Mouse (Mus musculus): ENCODE measurements around the gene Pfkfb2. TPM values are rescaled to one million over a fixed set of nuclear protein-coding genes. Genes with fewer than 3 reads are reported as not detected.

The Pfkfb2 gene
- polyA plus RNA-seq (2016; fragmentation: Nextera tagmentation; extraction: Ambion mirVana), result 8.4 and 9.0 TPM in 2 replicates

- Histone ChIP-seq H3K27ac (ENCODE audit: poor library complexity, severe bottlenecking) (no peak within 1 kb of the TSS), H3K9ac (no peak within 1 kb of the TSS), H3K27me3 (replicated peaks) (no peaks in the 10 kb centered on the region), H3K4me1 (replicated peaks) (peaks cover 13% of the 10 kb centered on the region), H3K36me3 (no peaks in the 10 kb centered on the region), H3K9me3 (replicated peaks) (no peaks in the 10 kb centered on the region), H3K4me3 (no peak within 1 kb of the TSS), H3K4me2 (no peak within 1 kb of the TSS)
- no peak for ATAC-seq (ENCODE audit: insufficient number of reproducible peaks, low FRiP score)
- 74% methylated on average over 2 of the region's 2 CpGs for WGBS
These were observed at the start of gene Pfkfb2 for GRCm38 (mm10) chr1:130729153-130729552. Gene Pfkfb2, minus strand, starts transcription at chr1:130729253.

GRCm38 (mm10) chr1:130776645-130777044, 47.6 kb upstream of the Pfkfb2 start:
- ATAC-seq (ENCODE audit: insufficient number of reproducible peaks, low FRiP score), result no peak
- Histone ChIP-seq H3K9me3 (replicated peaks) (no peaks in the 10 kb centered on the region), H3K36me3 (no peaks in the 10 kb centered on the region), H3K4me2 (no peak overlapping the region), H3K27ac (ENCODE audit: poor library complexity, severe bottlenecking) (no peak overlapping the region), H3K4me3 (no peak overlapping the region), H3K4me1 (replicated peaks) (no peaks in the 10 kb centered on the region), H3K9ac (no peak overlapping the region), H3K27me3 (replicated peaks) (no peaks in the 10 kb centered on the region)
- WGBS, result 50% methylated on average over 1 of the region's 1 CpGs

DNA sequence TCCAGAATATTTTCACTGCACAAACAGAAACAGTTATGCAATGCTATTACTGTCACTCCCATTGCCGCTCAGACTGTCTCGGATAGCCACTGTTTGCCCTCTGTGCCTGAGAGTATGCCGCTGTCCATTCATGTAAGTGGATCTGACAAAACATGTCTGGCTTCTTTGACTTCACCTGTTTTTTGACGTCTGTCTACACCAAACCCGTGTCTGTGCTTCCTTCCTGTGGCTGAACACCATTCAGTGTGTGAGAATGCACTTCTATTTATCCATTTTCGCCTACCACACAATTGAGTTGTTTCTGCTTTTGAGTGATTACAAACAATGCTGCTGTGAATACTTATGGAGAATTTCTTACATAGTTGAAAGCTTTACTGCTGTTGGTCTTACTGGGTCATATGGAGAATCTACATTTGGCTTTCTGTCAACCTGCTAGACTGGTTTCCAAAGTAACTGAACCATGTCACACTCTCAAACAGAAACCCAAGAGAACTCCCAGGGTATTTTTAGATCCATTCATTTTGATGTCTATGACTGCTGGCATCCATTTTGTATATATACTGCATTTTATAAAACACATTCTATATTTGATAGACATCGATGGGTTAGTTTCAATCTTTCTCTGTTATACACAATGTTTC, 46.8 kb upstream of the Pfkfb2 start:
- Histone ChIP-seq H3K27ac (ENCODE audit: poor library complexity, severe bottlenecking) (no peak overlapping the region), H3K4me3 (no peak overlapping the region), H3K9ac (no peak overlapping the region), H3K9me3 (replicated peaks) (no peaks in the 10 kb centered on the region), H3K4me2 (no peak overlapping the region), H3K4me1 (replicated peaks) (no peaks in the 10 kb centered on the region), H3K27me3 (replicated peaks) (no peaks in the 10 kb centered on the region), H3K36me3 (no peaks in the 10 kb centered on the region)
- ATAC-seq (ENCODE audit: insufficient number of reproducible peaks, low FRiP score), result no peak
- WGBS, result 65% methylated on average over 7 of the region's 7 CpGs

GRCm38 (mm10) chr1:130775234-130775633, 46.2 kb upstream of the Pfkfb2 start:
- no peaks in the 10 kb centered on the region for H3K27me3 ChIP-seq (replicated peaks)
- H3K27ac ChIP-seq (ENCODE audit: poor library complexity, severe bottlenecking), result no peak overlapping the region
- no peak overlapping the region for H3K9ac ChIP-seq
- H3K4me2 ChIP-seq, result no peak overlapping the region
- H3K9me3 ChIP-seq (replicated peaks), result no peaks in the 10 kb centered on the region
- no peak overlapping the region for H3K4me3 ChIP-seq
- no peak for ATAC-seq (ENCODE audit: insufficient number of reproducible peaks, low FRiP score)
- no peaks in the 10 kb centered on the region for H3K36me3 ChIP-seq
- no peaks in the 10 kb centered on the region for H3K4me1 ChIP-seq (replicated peaks)
- WGBS, result 79% methylated on average over 2 of the region's 2 CpGs

GRCm38 (mm10) chr1:130770981-130771494, 42.0 kb upstream of the Pfkfb2 start:
- no peak overlapping the region for H3K27ac ChIP-seq (ENCODE audit: poor library complexity, severe bottlenecking)
- WGBS, result 70% methylated on average over 3 of the region's 3 CpGs

GRCm38 (mm10) chr1:130770487-130770886, 41.4 kb upstream of the Pfkfb2 start:
- 74% methylated on average over 4 of the region's 4 CpGs for WGBS
- no peak overlapping the region for H3K4me3 ChIP-seq
- no peaks in the 10 kb centered on the region for H3K36me3 ChIP-seq
- H3K9me3 ChIP-seq (replicated peaks), result no peaks in the 10 kb centered on the region
- no peak overlapping the region for H3K27ac ChIP-seq (ENCODE audit: poor library complexity, severe bottlenecking)
- no peaks in the 10 kb centered on the region for H3K4me1 ChIP-seq (replicated peaks)
- no peak overlapping the region for H3K9ac ChIP-seq
- 0 out of 2 replicates have a peak, but pooled peaks cover 2% of the 10 kb centered on the region for H3K27me3 ChIP-seq (replicated peaks)
- ATAC-seq (ENCODE audit: insufficient number of reproducible peaks, low FRiP score), result no peak
- H3K4me2 ChIP-seq, result no peak overlapping the region

More at GRCm38 (mm10) chr1:130770981-130771494, 42.0 kb upstream of the Pfkfb2 start:
- Histone ChIP-seq H3K4me1 (replicated peaks) (no peaks in the 10 kb centered on the region), H3K4me2 (no peak overlapping the region), H3K36me3 (no peaks in the 10 kb centered on the region), H3K4me3 (no peak overlapping the region), H3K9me3 (replicated peaks) (no peaks in the 10 kb centered on the region), H3K9ac (no peak overlapping the region), H3K27me3 (replicated peaks) (0 out of 2 replicates have a peak, but pooled peaks cover 2% of the 10 kb centered on the region)
- no peak for ATAC-seq (ENCODE audit: insufficient number of reproducible peaks, low FRiP score)

GRCm38 (mm10) chr1:130769925-130770324, 40.9 kb upstream of the Pfkfb2 start:
- Histone ChIP-seq H3K36me3 (no peaks in the 10 kb centered on the region), H3K9me3 (replicated peaks) (no peaks in the 10 kb centered on the region), H3K27ac (ENCODE audit: poor library complexity, severe bottlenecking) (no peak overlapping the region), H3K27me3 (replicated peaks) (0 out of 2 replicates have a peak, but pooled peaks cover 2% of the 10 kb centered on the region), H3K4me1 (replicated peaks) (no peaks in the 10 kb centered on the region), H3K4me2 (no peak overlapping the region), H3K4me3 (no peak overlapping the region), H3K9ac (no peak overlapping the region)
- 82% methylated on average over 2 of the region's 2 CpGs for WGBS
- ATAC-seq (ENCODE audit: insufficient number of reproducible peaks, low FRiP score), result no peak

GRCm38 (mm10) chr1:130767066-130767465, 38.0 kb upstream of the Pfkfb2 start:
- Histone ChIP-seq H3K4me3 (no peak overlapping the region), H3K36me3 (no peaks in the 10 kb centered on the region), H3K9me3 (replicated peaks) (no peaks in the 10 kb centered on the region), H3K27ac (ENCODE audit: poor library complexity, severe bottlenecking) (no peak overlapping the region), H3K4me1 (replicated peaks) (no peaks in the 10 kb centered on the region), H3K4me2 (no peak overlapping the region), H3K9ac (no peak overlapping the region), H3K27me3 (replicated peaks) (0 out of 2 replicates have a peak, but pooled peaks cover 2% of the 10 kb centered on the region)
- WGBS, result 81% methylated on average over 5 of the region's 5 CpGs
- no peak for ATAC-seq (ENCODE audit: insufficient number of reproducible peaks, low FRiP score)

- H3K36me3 ChIP-seq, result no peaks in the 10 kb centered on the region
- H3K27ac ChIP-seq (ENCODE audit: poor library complexity, severe bottlenecking), result no peak overlapping the region
- H3K9me3 ChIP-seq (replicated peaks), result no peaks in the 10 kb centered on the region
- 77% methylated on average over 12 of the region's 12 CpGs for WGBS
- H3K27me3 ChIP-seq (replicated peaks), result no peaks in the 10 kb centered on the region
- no peak overlapping the region for H3K4me3 ChIP-seq
- H3K4me2 ChIP-seq, result no peak overlapping the region
- no peak for ATAC-seq (ENCODE audit: insufficient number of reproducible peaks, low FRiP score)
- H3K9ac ChIP-seq, result no peak overlapping the region
- H3K4me1 ChIP-seq (replicated peaks), result peaks cover 7% of the 10 kb centered on the region
These were observed 35.0 kb upstream of the Pfkfb2 start for GRCm38 (mm10) chr1:130764027-130764461.

DNA sequence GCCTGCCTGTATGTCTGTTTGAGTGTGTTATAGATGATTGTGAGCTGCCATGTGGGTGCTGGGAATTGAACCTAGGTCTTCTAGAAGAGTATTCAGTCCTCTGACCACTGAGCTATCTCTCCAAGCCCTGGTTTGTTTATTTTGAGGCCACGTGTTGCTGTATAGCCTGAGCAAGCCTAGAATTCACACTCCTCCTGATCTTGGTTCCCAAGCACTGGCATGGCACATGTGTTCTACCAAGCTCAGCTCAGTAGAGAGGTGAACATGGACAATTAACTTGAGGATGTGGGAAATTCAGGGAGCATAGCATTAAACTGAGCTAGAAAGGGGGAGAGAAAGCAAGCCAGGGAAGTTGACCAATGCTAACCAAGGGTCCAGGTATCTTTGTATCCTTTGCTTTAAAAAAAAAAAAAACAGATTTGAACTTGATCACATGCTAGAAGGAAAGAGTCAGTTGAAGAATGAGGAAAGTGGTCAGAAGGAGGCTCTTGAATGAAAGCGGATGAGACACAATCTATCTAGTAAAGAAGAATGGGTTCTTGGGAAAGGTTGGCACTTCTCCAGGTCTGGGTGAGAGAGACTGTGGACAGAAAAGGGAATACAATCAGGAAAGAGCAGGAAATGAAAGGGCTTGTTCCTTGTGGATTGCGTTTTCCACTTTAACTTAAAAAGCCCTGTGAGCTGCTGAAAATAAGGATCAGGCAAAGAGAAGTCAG, 33.1 kb upstream of the Pfkfb2 start:
- no peak overlapping the region for H3K9ac ChIP-seq
- no peak for ATAC-seq (ENCODE audit: insufficient number of reproducible peaks, low FRiP score)
- H3K9me3 ChIP-seq (replicated peaks), result no peaks in the 10 kb centered on the region
- H3K36me3 ChIP-seq, result no peaks in the 10 kb centered on the region
- no peak overlapping the region for H3K4me2 ChIP-seq
- no peak overlapping the region for H3K27ac ChIP-seq (ENCODE audit: poor library complexity, severe bottlenecking)
- H3K4me1 ChIP-seq (replicated peaks), result peaks cover 7% of the 10 kb centered on the region
- H3K27me3 ChIP-seq (replicated peaks), result no peaks in the 10 kb centered on the region
- H3K4me3 ChIP-seq, result no peak overlapping the region
- WGBS, result 64% methylated on average over 3 of the region's 3 CpGs

DNA sequence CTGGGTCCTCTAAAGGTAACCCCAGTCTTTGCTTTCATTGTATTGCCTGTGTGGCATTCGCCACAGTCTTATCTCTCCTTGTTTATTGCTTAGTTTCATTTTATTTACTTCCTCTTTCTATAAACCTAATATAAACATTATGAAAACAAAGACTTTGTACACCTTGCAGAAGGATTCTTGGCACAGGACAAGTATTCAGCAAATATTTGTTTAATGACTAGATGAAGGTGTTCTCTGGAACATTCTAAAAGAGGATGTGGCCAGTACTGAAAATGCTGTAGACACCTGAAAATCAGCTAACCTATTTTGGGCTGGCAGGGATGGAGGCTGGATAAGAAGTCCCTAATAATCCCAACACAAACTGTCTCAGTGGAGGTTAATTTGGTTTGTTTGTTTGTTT, 32.5 kb upstream of the Pfkfb2 start:
- H3K9ac ChIP-seq, result no peak overlapping the region
- no peak overlapping the region for H3K4me2 ChIP-seq
- peaks cover 7% of the 10 kb centered on the region for H3K4me1 ChIP-seq (replicated peaks)
- H3K27me3 ChIP-seq (replicated peaks), result no peaks in the 10 kb centered on the region
- no peak overlapping the region for H3K4me3 ChIP-seq
- H3K9me3 ChIP-seq (replicated peaks), result no peaks in the 10 kb centered on the region
- no peaks in the 10 kb centered on the region for H3K36me3 ChIP-seq
- 84% methylated on average over 1 of the region's 1 CpGs for WGBS
- no peak overlapping the region for H3K27ac ChIP-seq (ENCODE audit: poor library complexity, severe bottlenecking)
- no peak for ATAC-seq (ENCODE audit: insufficient number of reproducible peaks, low FRiP score)

Data from heart, embryonic 12.5 days (tissue).